Mouse (Mus musculus): ENCODE results near the gene Fam205c. TPM values are rescaled to one million over a fixed set of nuclear protein-coding genes. Genes with fewer than 3 reads are reported as not detected.
"Not testable (repeated sequence)": the region's sequence is repeated elsewhere in the genome, so short reads cannot be mapped to it uniquely, and the experiment has no call there.

The Fam205c gene
- polyA plus RNA-seq, 1 experiment, result not detected

DNA sequence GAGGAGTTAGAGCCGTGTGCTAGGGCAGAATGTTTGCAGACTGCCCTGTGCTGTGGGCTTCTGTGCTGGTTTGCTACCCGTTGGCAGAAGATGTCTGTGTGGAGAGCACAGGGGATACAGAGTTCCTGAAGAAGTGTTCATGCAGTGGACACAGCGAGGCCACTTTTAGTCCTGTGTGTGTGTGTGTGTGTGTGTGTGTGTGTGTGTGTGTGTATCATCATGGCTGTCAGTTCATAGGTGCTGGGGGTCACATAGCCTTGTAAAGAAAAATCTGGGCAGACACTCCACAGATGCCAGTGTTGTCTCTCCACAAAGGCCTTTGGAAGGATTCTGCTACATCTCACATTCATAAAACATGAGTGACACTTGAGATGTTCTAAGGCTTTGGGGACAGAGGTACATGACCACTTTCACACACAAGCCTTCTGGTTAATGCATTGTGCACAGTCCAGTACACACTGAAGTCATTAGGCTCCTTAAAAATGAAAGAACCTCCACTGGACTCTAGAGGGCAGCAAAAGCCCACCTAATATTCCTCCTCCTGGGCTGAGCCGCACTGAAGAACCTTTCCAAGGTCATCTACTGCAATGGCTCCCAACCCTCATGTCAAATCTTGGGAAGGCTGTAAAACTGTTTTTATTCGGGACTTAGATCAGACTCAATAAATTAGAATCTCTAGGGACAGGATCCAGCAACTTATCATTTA lies 2.7 kb upstream of the Fam205c start:
- TF ChIP-seq CTCF (IDR thresholded peaks at IDR 0.05; ENCODE audit: borderline replicate concordance, extremely low read depth, insufficient read depth, insufficient read length) (peak; percentile 76), POLR2A (IDR thresholded peaks at IDR 0.05; ENCODE audit: borderline replicate concordance, extremely low read depth, insufficient read depth, insufficient read length, poor library complexity, severe bottlenecking) (no peak)
- peak; percentile 92 for DNase-seq (ENCODE audit: low read depth)

DNA sequence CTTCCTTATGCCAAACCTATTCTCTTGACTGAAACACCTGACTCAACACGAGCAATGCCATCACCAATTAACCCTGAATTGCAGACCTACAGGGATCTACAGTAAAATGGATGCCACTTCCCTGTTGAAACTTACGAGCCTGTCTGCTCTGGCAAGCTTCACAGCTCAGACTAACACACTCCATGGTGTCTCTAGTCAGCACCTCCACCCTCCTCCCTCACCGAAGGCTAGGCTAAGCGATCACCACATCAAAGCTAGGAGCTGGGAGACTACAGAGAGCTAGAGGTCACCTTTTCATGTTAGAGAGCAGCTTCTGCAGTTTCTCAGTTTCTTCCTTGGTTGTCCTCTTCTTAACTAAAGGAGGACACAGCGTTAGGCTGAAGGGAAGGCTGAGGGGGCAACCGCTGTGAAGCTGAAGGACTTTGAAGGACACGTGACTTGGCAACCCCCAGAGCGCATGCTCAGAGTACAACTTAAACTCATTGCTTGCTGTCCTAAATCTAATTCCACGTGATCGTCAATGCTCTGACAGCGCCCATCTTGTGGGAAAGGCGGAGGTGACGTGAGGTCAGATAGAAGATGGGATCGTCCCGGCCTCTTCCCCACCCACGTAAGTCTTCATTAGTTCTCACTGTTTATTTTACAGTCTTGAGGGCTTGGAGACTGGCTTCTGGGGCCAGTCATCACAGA lies 1.1 kb downstream of the Fam205c start:
- TF ChIP-seq CTCF (IDR thresholded peaks at IDR 0.05; ENCODE audit: borderline replicate concordance, extremely low read depth, insufficient read depth, insufficient read length) (no peak), POLR2A (IDR thresholded peaks at IDR 0.05; ENCODE audit: borderline replicate concordance, extremely low read depth, insufficient read depth, insufficient read length, poor library complexity, severe bottlenecking) (no peak)

DNA sequence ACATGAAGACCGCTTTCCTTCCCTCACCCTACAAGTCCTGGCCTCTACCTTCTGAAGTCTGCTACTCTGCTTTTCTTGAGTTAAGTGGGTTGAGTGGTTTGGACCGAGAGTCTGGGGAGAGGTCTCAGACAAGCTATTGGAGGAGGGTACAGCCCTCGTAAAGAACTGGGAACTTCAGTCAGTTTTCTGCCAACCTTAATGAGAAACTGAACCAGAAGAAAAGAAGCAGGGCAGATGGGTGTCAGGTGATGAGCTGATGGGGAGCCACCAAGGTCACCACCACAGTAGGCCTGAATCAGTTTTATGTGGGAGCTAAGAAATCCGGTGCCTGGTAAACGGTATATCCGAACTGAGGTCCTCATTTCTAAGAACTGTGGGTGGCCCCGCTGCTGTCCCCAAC lies 1.9 kb downstream of the Fam205c start:
- TF ChIP-seq POLR2A (IDR thresholded peaks at IDR 0.05; ENCODE audit: borderline replicate concordance, extremely low read depth, insufficient read depth, insufficient read length, poor library complexity, severe bottlenecking) (no peak), CTCF (IDR thresholded peaks at IDR 0.05; ENCODE audit: borderline replicate concordance, extremely low read depth, insufficient read depth, insufficient read length) (no peak)
- DNase-seq (ENCODE audit: low read depth), result no peak

More for the DNA sequence above, 1.1 kb downstream of the Fam205c start:
- DNase-seq (ENCODE audit: low read depth), result no peak

- no peak for TF ChIP-seq CTCF (IDR thresholded peaks at IDR 0.05; ENCODE audit: borderline replicate concordance, extremely low read depth, insufficient read depth, insufficient read length)
- TF ChIP-seq POLR2A (IDR thresholded peaks at IDR 0.05; ENCODE audit: borderline replicate concordance, extremely low read depth, insufficient read depth, insufficient read length, poor library complexity, severe bottlenecking), result no peak
- DNase-seq (ENCODE audit: low read depth), result no peak
Observed at GRCm38 (mm10) chr4:42870748-42871147, 3.3 kb downstream of the Fam205c start.

- no peak for DNase-seq (ENCODE audit: low read depth)
- TF ChIP-seq POLR2A (IDR thresholded peaks at IDR 0.05; ENCODE audit: borderline replicate concordance, extremely low read depth, insufficient read depth, insufficient read length, poor library complexity, severe bottlenecking) (no peak), CTCF (IDR thresholded peaks at IDR 0.05; ENCODE audit: borderline replicate concordance, extremely low read depth, insufficient read depth, insufficient read length) (no peak)
Observed at GRCm38 (mm10) chr4:42868193-42868592, 5.8 kb downstream of the Fam205c start.

GRCm38 (mm10) chr4:42867390-42867789 lies 6.6 kb downstream of the Fam205c start:
- TF ChIP-seq CTCF (IDR thresholded peaks at IDR 0.05; ENCODE audit: borderline replicate concordance, extremely low read depth, insufficient read depth, insufficient read length) (no peak), POLR2A (IDR thresholded peaks at IDR 0.05; ENCODE audit: borderline replicate concordance, extremely low read depth, insufficient read depth, insufficient read length, poor library complexity, severe bottlenecking) (no peak)
- DNase-seq (ENCODE audit: low read depth), result no peak

GRCm38 (mm10) chr4:42863487-42863886 lies 10.5 kb downstream of the Fam205c start:
- DNase-seq (ENCODE audit: low read depth), result not testable (repeated sequence)

DNA sequence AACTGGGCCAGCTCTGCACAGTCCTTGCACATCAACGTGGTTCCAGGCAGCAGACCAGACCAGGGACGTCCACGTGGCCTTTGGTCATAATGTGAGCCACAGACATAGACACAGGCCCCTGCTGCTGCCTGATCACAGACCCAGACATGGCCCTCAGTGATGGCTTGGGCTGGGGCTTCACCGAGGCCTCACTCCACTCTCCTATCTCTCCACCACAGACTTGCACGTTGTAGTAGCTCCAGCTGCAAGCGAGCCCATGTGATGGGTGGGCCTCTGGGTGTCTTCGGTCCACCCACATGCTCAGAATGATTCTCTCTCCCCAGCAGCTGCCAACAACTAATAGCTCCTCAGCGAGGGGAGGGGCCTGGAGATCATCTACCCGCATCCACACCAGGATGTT lies 13.6 kb downstream of the Fam205c start:
- DNase-seq (ENCODE audit: low read depth), result not testable (repeated sequence)

DNA sequence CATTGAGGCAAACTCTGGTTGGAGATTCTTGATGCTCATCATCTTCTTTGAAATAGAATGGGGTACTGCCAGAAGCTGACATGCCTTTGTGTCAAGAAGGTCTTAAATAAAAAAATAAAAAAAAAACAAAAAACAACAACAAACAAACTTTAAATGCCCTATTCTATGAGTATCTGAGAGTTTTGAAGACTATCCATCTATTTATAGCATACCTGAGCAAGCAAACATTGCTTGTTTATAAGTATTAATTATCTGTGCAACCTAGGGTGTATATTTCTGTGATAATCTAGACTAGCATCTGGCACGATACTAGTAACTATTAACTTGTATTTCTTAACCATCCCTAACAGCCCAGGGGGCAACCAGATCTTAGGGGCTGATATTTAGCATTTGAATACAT lies 17.4 kb downstream of the Fam205c start, which contains the start of gene Gm12394:
Gene Gm12394 (minus strand): TSS at position 101 of the 400 bp plus-strand sequence.
- DNase-seq (ENCODE audit: low read depth), result not testable (repeated sequence)

DNA sequence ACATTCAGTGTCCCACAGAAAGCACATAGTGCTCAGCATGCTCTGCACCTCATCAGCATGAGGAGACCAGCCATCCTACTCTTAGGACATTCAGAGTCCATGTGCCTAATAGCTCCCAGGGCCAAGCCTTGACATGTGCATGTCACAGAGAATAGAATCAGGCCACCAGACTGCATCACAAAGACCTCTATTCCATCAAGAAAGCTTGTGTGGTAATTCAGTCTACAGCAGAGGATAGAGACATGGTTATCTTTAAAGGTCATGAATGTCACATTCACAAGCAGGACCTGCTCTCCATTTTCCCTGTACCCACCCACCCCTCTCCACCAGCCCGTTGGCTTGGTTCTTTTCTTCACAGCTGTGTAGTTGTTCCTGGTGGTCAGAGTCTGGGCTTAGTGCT lies 20.2 kb downstream of the Fam205c start, which contains the start of gene Fam205a1:
Gene Fam205a1 (minus strand): TSS at position 101 of the 400 bp plus-strand sequence.
- DNase-seq (ENCODE audit: low read depth), result not testable (repeated sequence)

Other genes starting within 250 kb of the Fam205c start
- 0.13 TPM in 1 of 2 replicates, not detected in the other for gene Gm2564, start 244.5 kb downstream of the Fam205c start, polyA plus RNA-seq (2012; rRNA removed)
- not detected in 2 replicates for gene Ccl27b, start 219.0 kb downstream of the Fam205c start, polyA plus RNA-seq (2012; rRNA removed)
- 0.10 and 0.13 TPM in 2 replicates for gene Il11ra2, start 212.3 kb downstream of the Fam205c start, polyA plus RNA-seq (2012; rRNA removed)
- gene 4930578G10Rik, start 138.7 kb downstream of the Fam205c start, polyA plus RNA-seq (2012; rRNA removed), result 0.19 and 0.23 TPM in 2 replicates
- not detected in 2 replicates for gene Ccl19, start 117.7 kb downstream of the Fam205c start, polyA plus RNA-seq (2012; rRNA removed)
- 1.9 and 2.2 TPM in 2 replicates for gene Ccl21a, start 100.2 kb downstream of the Fam205c start, polyA plus RNA-seq (2012; rRNA removed)
- 0.03 TPM in 1 of 2 replicates, not detected in the other for gene Fam205a1, start 20.3 kb downstream of the Fam205c start, polyA plus RNA-seq (2012; rRNA removed)
- 0.01 and 0.05 TPM in 2 replicates for gene Gm12394, start 17.5 kb downstream of the Fam205c start, polyA plus RNA-seq (2012; rRNA removed)
- gene Phf24, start 42.4 kb upstream of the Fam205c start, polyA plus RNA-seq (2012; rRNA removed), result 42.3 and 58.2 TPM in 2 replicates
- gene Dnajb5, start 75.6 kb upstream of the Fam205c start, polyA plus RNA-seq (2012; rRNA removed), result 72.1 and 101 TPM in 2 replicates
- gene 1700022I11Rik, start 95.4 kb upstream of the Fam205c start, polyA plus RNA-seq (2012; rRNA removed), result not detected in 2 replicates
- gene Vcp, start 126.3 kb upstream of the Fam205c start, polyA plus RNA-seq (2012; rRNA removed), result 203 and 264 TPM in 2 replicates
- gene Fancg, start 136.3 kb upstream of the Fam205c start, polyA plus RNA-seq (2012; rRNA removed), result 26.9 and 44.7 TPM in 2 replicates
- 34.1 and 34.9 TPM in 2 replicates for gene Pigo, start 151.6 kb upstream of the Fam205c start, polyA plus RNA-seq (2012; rRNA removed)
- 106 and 168 TPM in 2 replicates for gene Stoml2, start 157.5 kb upstream of the Fam205c start, polyA plus RNA-seq (2012; rRNA removed)
- 38.3 and 51.3 TPM in 2 replicates for gene Fam214b, start 172.0 kb upstream of the Fam205c start, polyA plus RNA-seq (2012; rRNA removed)
- 51.3 and 65.5 TPM in 2 replicates for gene Unc13b, start 184.7 kb upstream of the Fam205c start, polyA plus RNA-seq (2012; rRNA removed)